Mouse (Mus musculus) limb, embryonic 11.5 days (tissue): ENCODE measurements around the gene Tnfsf10. TPM values are rescaled to one million over a fixed set of nuclear protein-coding genes. Genes with fewer than 3 reads are reported as not detected.
A peak's percentile ranks its signal among the peaks of the same experiment; 100 is the strongest.
"Not testable (repeated sequence)": the region's sequence is repeated elsewhere in the genome, so short reads cannot be mapped to it uniquely, and the experiment has no call there.

Source experiments
- ATAC-seq: fragments of 200-750 bp; cut with Nextera tagmentation; 2 replicates; pipeline ENCODE4 v1.8.0; 2017; ENCODE audit warnings: low read depth; ENCODE audit not compliant: insufficient number of reproducible peaks, low FRiP score, low TSS enrichment
- DNase-seq: peaks from one replicate; pipeline ENCODE4 v3.0.0-alpha.2; 2015; ENCODE audit warnings: low spot score
- H3K27ac ChIP-seq: fragments of 300-500 bp; sonication (generic); replicated peaks from 2 replicates; pipeline ENCODE4 v1.5.1; 2014; ENCODE audit warnings: low read depth, mild to moderate bottlenecking, low read length
- H3K27me3 ChIP-seq: fragments of 300-500 bp; sonication (generic); 2 replicates; pipeline ENCODE4 v1.6.1; 2014; ENCODE audit warnings: mild to moderate bottlenecking, low read length, mixed read lengths; ENCODE audit not compliant: control insufficient read depth, insufficient read depth
- H3K36me3 ChIP-seq: fragments of 300-500 bp; sonication (generic); 2 replicates; pipeline ENCODE4 v1.6.1; 2014; ENCODE audit warnings: mild to moderate bottlenecking, low read length, moderate library complexity, mixed read lengths; ENCODE audit not compliant: control insufficient read depth, insufficient read depth
- H3K4me1 ChIP-seq: fragments of 300-500 bp; sonication (generic); 2 replicates; pipeline ENCODE4 v1.6.1; 2014; ENCODE audit warnings: low read length, mixed read lengths; ENCODE audit not compliant: control insufficient read depth, insufficient read depth
- H3K4me2 ChIP-seq: fragments of 300-500 bp; sonication (generic); 2 replicates; pipeline ENCODE4 v1.6.1; 2014; ENCODE audit warnings: low read depth, mild to moderate bottlenecking, moderate library complexity; ENCODE audit not compliant: severe bottlenecking
- H3K4me3 ChIP-seq: fragments of 300-500 bp; sonication (generic); 2 replicates; pipeline ENCODE4 v1.5.1; 2014; ENCODE audit warnings: low read depth, low read length
- H3K9ac ChIP-seq: fragments of 300-500 bp; sonication (generic); 2 replicates; pipeline ENCODE4 v1.6.1; 2014; ENCODE audit warnings: mild to moderate bottlenecking, low read length
- H3K9me3 ChIP-seq: fragments of 300-500 bp; sonication (generic); 2 replicates; pipeline ENCODE4 v1.6.1; 2016; ENCODE audit warnings: low read length; ENCODE audit not compliant: control insufficient read depth
- WGBS: fragments of 180-500 bp; shearing (Covaris S2); extraction: QIAGEN DNeasy Blood & Tissue Kit; methylation state at CpG from one replicate; pipeline ENCODE4 v1.1.7; 2014; 5-methylcytosine and 5-hydroxymethylcytosine counted together
- polyA plus RNA-seq: library from polyadenylated mRNA; unstranded; fragments of >200 nt; fragmentation: Nextera tagmentation; extraction: Ambion mirVana; gene quantifications from 2 replicates; pipeline ENCODE4 v1.2.1, GENCODE M21; 2014

Gene Tnfsf10
- polyA plus RNA-seq = 0.04 TPM in 1 of 2 replicates, not detected in the other

GRCm38 (mm10) chr3:27316559-27317287, at the start of gene Tnfsf10:
Gene Tnfsf10, plus strand, starts transcription at chr3:27317028.
- H3K4me2 ChIP-seq = no peak within 1 kb of the TSS
- 82% methylated on average over 9 of the region's 9 CpGs for WGBS
- ATAC-seq = no peak

DNA sequence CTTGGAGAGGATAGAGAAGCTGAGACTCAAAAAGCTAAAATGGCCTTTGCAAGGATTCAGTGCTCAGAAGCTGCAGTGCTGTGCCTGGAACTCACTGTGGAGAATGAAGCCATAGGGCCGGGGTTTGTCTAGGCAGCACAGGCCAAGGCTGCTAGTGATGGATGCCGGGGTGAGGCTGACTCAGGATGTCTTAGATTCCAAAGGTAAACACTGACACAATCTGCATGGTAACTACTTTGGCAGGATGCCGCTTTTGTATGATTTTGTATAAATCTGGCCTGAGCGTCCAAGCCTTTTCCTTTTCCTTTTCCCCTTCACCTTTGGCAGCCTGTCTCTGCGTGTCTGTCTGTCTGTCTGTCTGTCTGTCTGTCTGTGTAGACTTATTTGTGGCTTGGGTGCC, 49.5 kb upstream of the Tnfsf10 start:
- no peak overlapping the region for H3K4me3 ChIP-seq
- ATAC-seq = no peak
- DNase-seq = no peak
- no peak overlapping the region for H3K4me2 ChIP-seq
- no peaks in the 10 kb centered on the region for H3K4me1 ChIP-seq
- H3K27ac ChIP-seq = no peak overlapping the region
- H3K36me3 ChIP-seq = no peaks in the 10 kb centered on the region
- 88% methylated on average over 5 of the region's 5 CpGs for WGBS
- no peaks in the 10 kb centered on the region for H3K9me3 ChIP-seq
- H3K9ac ChIP-seq = no peak overlapping the region
- H3K27me3 ChIP-seq = no peaks in the 10 kb centered on the region

More at GRCm38 (mm10) chr3:27316559-27317287, at the start of gene Tnfsf10:
- no peaks in the 10 kb centered on the region for H3K4me1 ChIP-seq
- H3K27me3 ChIP-seq = no peaks in the 10 kb centered on the region
- H3K27ac ChIP-seq = no peak within 1 kb of the TSS
- no peaks in the 10 kb centered on the region for H3K36me3 ChIP-seq
- H3K9me3 ChIP-seq = no peaks in the 10 kb centered on the region
- H3K4me3 ChIP-seq = no peak within 1 kb of the TSS
- no peak for DNase-seq
- H3K9ac ChIP-seq = no peak within 1 kb of the TSS

DNA sequence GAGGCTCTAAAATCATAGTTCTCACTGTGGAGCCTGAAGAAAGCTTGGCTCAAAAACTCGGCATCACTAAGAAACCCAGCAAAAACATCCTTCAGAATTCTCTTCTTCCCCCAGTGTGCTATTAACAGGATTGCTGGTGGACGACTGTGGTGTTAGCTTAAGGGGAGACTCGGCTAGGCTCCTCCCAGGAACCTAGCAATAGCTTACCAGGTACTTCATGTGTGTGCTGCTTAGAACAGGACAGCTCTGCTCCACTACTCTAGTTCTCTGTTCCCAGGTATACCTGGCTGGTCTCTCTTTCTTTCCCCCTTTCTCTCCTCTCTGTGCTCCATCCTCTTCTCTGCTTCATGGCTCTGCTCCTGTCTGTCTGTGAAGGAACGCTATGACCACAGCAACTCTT, 48.9 kb upstream of the Tnfsf10 start:
- no peaks in the 10 kb centered on the region for H3K9me3 ChIP-seq
- no peak overlapping the region for H3K27ac ChIP-seq
- H3K4me2 ChIP-seq = no peak overlapping the region
- DNase-seq = no peak
- H3K27me3 ChIP-seq = no peaks in the 10 kb centered on the region
- no peaks in the 10 kb centered on the region for H3K36me3 ChIP-seq
- H3K4me1 ChIP-seq = no peaks in the 10 kb centered on the region
- no peak overlapping the region for H3K9ac ChIP-seq
- ATAC-seq = no peak
- WGBS = 72% methylated on average over 4 of the region's 4 CpGs
- no peak overlapping the region for H3K4me3 ChIP-seq

GRCm38 (mm10) chr3:27269151-27269550, 47.7 kb upstream of the Tnfsf10 start:
- DNase-seq (no peak), ATAC-seq (no peak)
- Histone ChIP-seq H3K4me1 (no peaks in the 10 kb centered on the region), H3K4me3 (no peak overlapping the region), H3K27me3 (no peaks in the 10 kb centered on the region), H3K9ac (no peak overlapping the region), H3K36me3 (no peaks in the 10 kb centered on the region), H3K4me2 (no peak overlapping the region), H3K27ac (no peak overlapping the region), H3K9me3 (no peaks in the 10 kb centered on the region)
- WGBS = 89% methylated on average over 4 of the region's 4 CpGs

DNA sequence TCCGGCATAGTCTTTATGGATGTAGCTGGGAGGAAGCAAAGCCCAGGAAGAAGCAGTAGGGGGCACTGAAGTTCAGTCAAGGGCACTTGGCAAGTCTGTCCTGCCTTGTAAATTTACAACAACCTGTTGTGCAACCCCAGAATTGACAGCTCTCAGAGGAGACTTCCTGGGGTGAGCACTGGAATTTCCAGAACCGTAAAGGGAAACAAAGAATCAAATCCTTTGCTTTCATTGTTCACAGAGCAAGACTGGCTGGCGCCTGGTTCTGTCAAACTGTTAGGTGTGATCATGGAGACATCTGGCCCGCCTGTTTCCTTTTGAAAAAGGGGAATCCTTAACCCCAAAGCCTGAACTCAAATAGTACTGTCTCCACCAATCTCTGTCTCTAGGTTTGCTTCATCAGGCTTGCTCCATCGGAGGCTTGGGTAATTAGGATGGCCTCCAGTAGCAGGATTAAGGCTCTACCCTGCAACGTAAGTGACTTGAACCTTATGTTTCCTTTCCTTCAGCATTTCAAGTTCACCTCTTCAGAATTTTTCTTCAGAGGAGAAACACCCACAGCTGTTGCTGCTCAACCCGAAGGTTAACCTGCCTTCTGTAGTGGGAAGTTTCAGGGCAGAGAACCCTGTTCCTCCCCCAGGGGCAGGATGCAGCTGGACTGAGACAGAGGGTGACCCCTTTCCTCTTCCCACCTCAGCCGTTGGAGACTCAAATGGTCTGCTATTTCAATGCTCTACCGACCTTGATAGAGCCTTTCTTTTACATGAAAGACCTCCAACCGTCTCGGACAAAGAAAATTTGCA, 46.5 kb upstream of the Tnfsf10 start:
- no peaks in the 10 kb centered on the region for H3K4me1 ChIP-seq
- no peak overlapping the region for H3K27ac ChIP-seq
- no peaks in the 10 kb centered on the region for H3K9me3 ChIP-seq
- WGBS = 39% methylated on average over 11 of the region's 11 CpGs
- no peaks in the 10 kb centered on the region for H3K36me3 ChIP-seq
- H3K4me3 ChIP-seq = no peak overlapping the region
- DNase-seq (no peak), ATAC-seq (0 out of 2 replicates have a peak, but pooled peaks have one; percentile 26)
- H3K9ac ChIP-seq = no peak overlapping the region
- no peaks in the 10 kb centered on the region for H3K27me3 ChIP-seq
- H3K4me2 ChIP-seq = no peak overlapping the region

GRCm38 (mm10) chr3:27272926-27273745, 43.7 kb upstream of the Tnfsf10 start:
- no peaks in the 10 kb centered on the region for H3K36me3 ChIP-seq
- H3K4me1 ChIP-seq = no peaks in the 10 kb centered on the region
- no peak overlapping the region for H3K4me2 ChIP-seq
- no peaks in the 10 kb centered on the region for H3K9me3 ChIP-seq
- no peak overlapping the region for H3K27ac ChIP-seq
- no peak for DNase-seq
- H3K4me3 ChIP-seq = no peak overlapping the region
- ATAC-seq = no peak
- WGBS = 40% methylated on average over 7 of the region's 7 CpGs
- no peaks in the 10 kb centered on the region for H3K27me3 ChIP-seq
- H3K9ac ChIP-seq = no peak overlapping the region

GRCm38 (mm10) chr3:27279286-27279925, 37.4 kb upstream of the Tnfsf10 start:
- ATAC-seq, DNase-seq, H3K9ac ChIP-seq, H3K36me3 ChIP-seq, H3K27me3 ChIP-seq, H3K9me3 ChIP-seq, H3K27ac ChIP-seq, H3K4me1 ChIP-seq, H3K4me2 ChIP-seq, H3K4me3 ChIP-seq: not testable (repeated sequence)
- 94% methylated on average over 14 of the region's 14 CpGs for WGBS

- Histone ChIP-seq H3K4me1 (no peaks in the 10 kb centered on the region), H3K27me3 (no peaks in the 10 kb centered on the region), H3K4me3 (no peak overlapping the region), H3K9ac (no peak overlapping the region), H3K9me3 (no peaks in the 10 kb centered on the region), H3K27ac (no peak overlapping the region), H3K36me3 (no peaks in the 10 kb centered on the region), H3K4me2 (no peak overlapping the region)
- no peak for ATAC-seq
- DNase-seq = no peak
- 72% methylated on average over 11 of the region's 11 CpGs for WGBS
Measured at GRCm38 (mm10) chr3:27280280-27280749, 36.5 kb upstream of the Tnfsf10 start.
